Mouse (Mus musculus) liver, embryonic 14.5 days (tissue): ENCODE measurements around the gene Gm34653. TPM values are rescaled to one million over a fixed set of nuclear protein-coding genes. Genes with fewer than 3 reads are reported as not detected.

ENCODE experiments used
- ATAC-seq: fragments of 200-750 bp; cut with Nextera tagmentation; 2 replicates; pipeline ENCODE4 v1.8.0; 2017; ENCODE audit warnings: moderate number of reproducible peaks, mild to moderate bottlenecking, moderate library complexity; ENCODE audit not compliant: insufficient read depth
- DNase-seq, 3 experiments: peaks; one replicate each; pipeline ENCODE4 v3.0.0-alpha.2; 2012 to 2013; ENCODE audit warnings: low read depth in 3 of 3, low spot score in 3 of 3
- H3K27ac ChIP-seq: fragments of 300-500 bp; sonication (generic); 2 replicates; pipeline ENCODE4 v1.5.1; 2014; ENCODE audit warnings: moderate library complexity, mild to moderate bottlenecking, control low read depth, inconsistent platforms
- H3K27me3 ChIP-seq: fragments of 300-500 bp; sonication (generic); 2 replicates; pipeline ENCODE4 v1.6.1; 2014; ENCODE audit warnings: mild to moderate bottlenecking, low read length, moderate library complexity; ENCODE audit not compliant: control insufficient read depth, insufficient read depth
- H3K36me3 ChIP-seq: fragments of 300-500 bp; sonication (generic); replicated peaks from 2 replicates; pipeline ENCODE4 v1.6.1; 2014; ENCODE audit warnings: low read depth; ENCODE audit not compliant: control insufficient read depth, insufficient read depth
- H3K4me1 ChIP-seq, 2 experiments: fragments of 200-500 bp in 1 of 2; fragments of 300-500 bp in 1 of 2; sonication (generic) in 1 of 2; replicated peaks; 2 replicates each; pipeline ENCODE4 v1.6.1; 2012 to 2014; ENCODE audit warnings: antibody characterized with exemption in 1 of 2, inconsistent platforms in 1 of 2, low read length in 1 of 2; ENCODE audit not compliant: control insufficient read depth in 2 of 2, insufficient read depth in 2 of 2
- H3K4me2 ChIP-seq: fragments of 300-500 bp; sonication (generic); 2 replicates; pipeline ENCODE4 v1.6.1; 2014; ENCODE audit warnings: low read depth, mild to moderate bottlenecking, control low read depth, moderate library complexity
- H3K4me3 ChIP-seq, 2 experiments: fragments of 200-500 bp in 1 of 2; fragments of 300-500 bp in 1 of 2; sonication (generic) in 1 of 2; 2 replicates each; pipeline ENCODE4 v1.5.1; 2012 to 2014; ENCODE audit warnings: low read depth in 2 of 2, low read length in 2 of 2, mild to moderate bottlenecking in 2 of 2, control low read depth in 1 of 2, inconsistent platforms in 1 of 2, moderate library complexity in 1 of 2; ENCODE audit not compliant: insufficient read depth in 1 of 2
- H3K9ac ChIP-seq: fragments of 300-500 bp; sonication (generic); replicated peaks from 2 replicates; pipeline ENCODE4 v1.6.1; 2014; ENCODE audit warnings: mild to moderate bottlenecking, control low read depth, moderate library complexity
- H3K9me3 ChIP-seq: fragments of 300-500 bp; sonication (generic); 2 replicates; pipeline ENCODE4 v1.6.1; 2016; ENCODE audit warnings: low read length, mixed read lengths; ENCODE audit not compliant: control insufficient read depth
- CTCF ChIP-seq: IDR thresholded peaks from 2 replicates; pipeline ENCODE4 v1.5.1; 2016; ENCODE audit warnings: antibody characterized with exemption, low read depth, control low read depth
- EP300 ChIP-seq: IDR thresholded peaks from 2 replicates; pipeline ENCODE4 v1.6.1; 2016; ENCODE audit warnings: antibody characterized with exemption, low read depth
- WGBS: fragments of 180-500 bp; shearing (Covaris S2); extraction: QIAGEN DNeasy Blood & Tissue Kit; methylation state at CpG from one replicate; pipeline ENCODE4 v1.1.7; 2014; ENCODE audit not compliant: insufficient replicate concordance; 5-methylcytosine and 5-hydroxymethylcytosine counted together
- polyA plus RNA-seq, 2 experiments: library from polyadenylated mRNA; depleted of rRNA in 1 of 2; stranded (reverse) in 1 of 2; unstranded in 1 of 2; fragments of >200 nt; fragmentation: Nextera tagmentation in 1 of 2; extraction: Ambion mirVana in 1 of 2; gene quantifications; 2 replicates each; pipeline versions ENCODE4 v1.2.1 to v1.2.3; 2012 to 2014

Gm34653 gene
- polyA plus RNA-seq, 2 experiments: not detected

DNA sequence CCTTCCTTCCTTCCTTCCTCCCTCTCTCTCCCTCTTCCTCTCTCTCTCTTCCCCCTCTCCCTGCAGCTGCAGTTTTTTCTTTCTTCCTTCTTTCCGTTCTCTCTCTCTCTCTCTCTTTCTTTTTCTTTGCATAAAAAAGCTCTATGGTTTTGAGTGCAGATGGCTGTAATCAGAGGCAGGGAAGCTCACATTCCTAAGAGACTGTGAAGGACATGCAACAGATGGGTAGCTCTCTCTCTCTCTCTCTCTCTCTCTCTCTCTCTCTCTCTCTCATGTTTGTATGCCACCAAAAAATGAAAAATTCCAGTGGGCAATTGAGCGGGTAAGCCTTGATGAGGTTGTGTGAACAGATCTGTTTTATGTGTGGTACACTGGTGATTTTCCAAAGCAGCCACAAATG lies 51.4 kb downstream of the Gm34653 start:
- no peak for ATAC-seq
- no peaks in the 10 kb centered on the region for H3K9me3 ChIP-seq
- TF ChIP-seq EP300 (no peak), CTCF (no peak)
- H3K27ac ChIP-seq: no peak overlapping the region
- DNase-seq: no peak
- H3K4me3 ChIP-seq: no peak overlapping the region
- no peaks in the 10 kb centered on the region for H3K27me3 ChIP-seq
- H3K4me1 ChIP-seq: peaks cover 0 to 4% of the 10 kb centered on the region in 2 experiments; a peak in 2 of 4 replicates
- no peak overlapping the region for H3K9ac ChIP-seq
- H3K4me2 ChIP-seq: no peak overlapping the region
- H3K36me3 ChIP-seq: no peaks in the 10 kb centered on the region
- WGBS: 58% methylated on average over 2 of the region's 2 CpGs

Other genes starting within 250 kb of the Gm34653 start
- gene Gapvd1, start 77.8 kb upstream of the Gm34653 start, polyA plus RNA-seq (2012; rRNA removed): 20.1 and 22.9 TPM in 2 replicates
- gene Gapvd1, start 77.8 kb upstream of the Gm34653 start, polyA plus RNA-seq (2014; fragmentation: Nextera tagmentation; extraction: Ambion mirVana): 71.8 and 76.6 TPM in 2 replicates
- 74.0 and 253 TPM in 2 replicates for gene Hspa5, start 61.0 kb upstream of the Gm34653 start, polyA plus RNA-seq (2012; rRNA removed)
- 461 and 479 TPM in 2 replicates for gene Hspa5, start 61.0 kb upstream of the Gm34653 start, polyA plus RNA-seq (2014; fragmentation: Nextera tagmentation; extraction: Ambion mirVana)
- gene Rabepk, start 33.1 kb upstream of the Gm34653 start, polyA plus RNA-seq (2012; rRNA removed): 12.3 and 15.3 TPM in 2 replicates
- 25.5 and 25.6 TPM in 2 replicates for gene Rabepk, start 33.1 kb upstream of the Gm34653 start, polyA plus RNA-seq (2014; fragmentation: Nextera tagmentation; extraction: Ambion mirVana)
- 26.3 and 30.8 TPM in 2 replicates for gene Fbxw2, start 6.7 kb upstream of the Gm34653 start, polyA plus RNA-seq (2012; rRNA removed)
- gene Fbxw2, start 6.7 kb upstream of the Gm34653 start, polyA plus RNA-seq (2014; fragmentation: Nextera tagmentation; extraction: Ambion mirVana): 38.6 and 41.7 TPM in 2 replicates
- gene Cutal, start 41.4 kb downstream of the Gm34653 start, polyA plus RNA-seq (2012; rRNA removed): 2.6 and 4.0 TPM in 2 replicates
- gene Cutal, start 41.4 kb downstream of the Gm34653 start, polyA plus RNA-seq (2014; fragmentation: Nextera tagmentation; extraction: Ambion mirVana): 4.0 and 4.4 TPM in 2 replicates
- gene Psmd5, start 42.0 kb downstream of the Gm34653 start, polyA plus RNA-seq (2012; rRNA removed): 23.2 and 36.5 TPM in 2 replicates
- gene Psmd5, start 42.0 kb downstream of the Gm34653 start, polyA plus RNA-seq (2014; fragmentation: Nextera tagmentation; extraction: Ambion mirVana): 84.1 and 96.0 TPM in 2 replicates
- gene Phf19, start 81.0 kb downstream of the Gm34653 start, polyA plus RNA-seq (2012; rRNA removed): 2.9 and 3.5 TPM in 2 replicates
- gene Phf19, start 81.0 kb downstream of the Gm34653 start, polyA plus RNA-seq (2014; fragmentation: Nextera tagmentation; extraction: Ambion mirVana): 2.8 TPM in 2 replicates
- gene Traf1, start 128.8 kb downstream of the Gm34653 start, polyA plus RNA-seq (2012; rRNA removed): 0.07 and 0.12 TPM in 2 replicates
- 0.32 TPM in 1 of 2 replicates, not detected in the other for gene Traf1, start 128.8 kb downstream of the Gm34653 start, polyA plus RNA-seq (2014; fragmentation: Nextera tagmentation; extraction: Ambion mirVana)
- gene Hc, start 228.4 kb downstream of the Gm34653 start, polyA plus RNA-seq (2012; rRNA removed): 27.9 and 56.3 TPM in 2 replicates
- gene Hc, start 228.4 kb downstream of the Gm34653 start, polyA plus RNA-seq (2014; fragmentation: Nextera tagmentation; extraction: Ambion mirVana): 37.4 and 39.3 TPM in 2 replicates